Mouse (Mus musculus): ENCODE results near the gene Tex10. TPM values are rescaled to one million over a fixed set of nuclear protein-coding genes. Genes with fewer than 3 reads are reported as not detected.
A peak's percentile ranks its signal among the peaks of the same experiment; 100 is the strongest.

Tex10 gene
- 10 to 100 TPM; 15.2 to 19.3 TPM for total RNA-seq (2021)
- long read RNA-seq, experiment 1, transcript Tex10-201 (15 exons, 3,102 nt) = major isoform, 12 of 15 reads
- long read RNA-seq, experiment 1, partial matches to known transcripts = 0 of 15 reads
- long read RNA-seq, experiment 1, other reads (novel, unspliced or antisense) = 3 of 15 reads
- long read RNA-seq, experiment 2, transcript Tex10-201 (15 exons, 3,102 nt) = major isoform, 6 of 14 reads
- long read RNA-seq, experiment 2, partial matches to known transcripts = 0 of 14 reads
- long read RNA-seq, experiment 2, other reads (novel, unspliced or antisense) = 8 of 14 reads

GRCm38 (mm10) chr4:48472792-48473650 lies at the start of gene Tex10:
Gene Tex10 (minus strand): TSS chr4:48473459.
- peak; percentile 84 to 91 for DNase-seq (ENCODE audit: low spot score in 2 of 2)

- DNase-seq (ENCODE audit: low spot score in 2 of 2) = no peak
Observed at GRCm38 (mm10) chr4:48510861-48511260, 37.6 kb upstream of the Tex10 start.

- no peak for DNase-seq (ENCODE audit: low spot score in 2 of 2)
Observed at GRCm38 (mm10) chr4:48492510-48492909, 19.3 kb upstream of the Tex10 start.

GRCm38 (mm10) chr4:48491290-48491743 lies 18.1 kb upstream of the Tex10 start:
- DNase-seq (ENCODE audit: low spot score in 2 of 2) = no peak

- no peak for DNase-seq (ENCODE audit: low spot score in 2 of 2)
Observed at GRCm38 (mm10) chr4:48488916-48489315, 15.7 kb upstream of the Tex10 start.

GRCm38 (mm10) chr4:48481287-48481686 lies 8.0 kb upstream of the Tex10 start:
- no peak for DNase-seq (ENCODE audit: low spot score in 2 of 2)

- DNase-seq (ENCODE audit: low spot score in 2 of 2) = no peak
Observed at GRCm38 (mm10) chr4:48473651-48474011, 372 bp upstream of the Tex10 start.

- DNase-seq (ENCODE audit: low spot score in 2 of 2) = no peak
Observed at GRCm38 (mm10) chr4:48472052-48472791, 1.0 kb downstream of the Tex10 start.

- no peak for DNase-seq (ENCODE audit: low spot score in 2 of 2)
Observed at GRCm38 (mm10) chr4:48470977-48471376, 2.3 kb downstream of the Tex10 start.

GRCm38 (mm10) chr4:48461060-48461459 lies 12.2 kb downstream of the Tex10 start:
- no peak for DNase-seq (ENCODE audit: low spot score in 2 of 2)

- no peak for DNase-seq (ENCODE audit: low spot score in 2 of 2)
Observed at GRCm38 (mm10) chr4:48458436-48458835, 14.8 kb downstream of the Tex10 start.

- no peak for DNase-seq (ENCODE audit: low spot score in 2 of 2)
Observed at GRCm38 (mm10) chr4:48454106-48454773, 19.0 kb downstream of the Tex10 start.

GRCm38 (mm10) chr4:48428054-48428453 lies 45.2 kb downstream of the Tex10 start:
- no peak for DNase-seq (ENCODE audit: low spot score in 2 of 2)

- no peak for DNase-seq (ENCODE audit: low spot score in 2 of 2)
Observed at GRCm38 (mm10) chr4:48427413-48427812, 45.8 kb downstream of the Tex10 start.

- no peak for DNase-seq (ENCODE audit: low spot score in 2 of 2)
Observed at GRCm38 (mm10) chr4:48423738-48424137, 49.5 kb downstream of the Tex10 start.

- DNase-seq (ENCODE audit: low spot score in 2 of 2) = no peak
Observed at GRCm38 (mm10) chr4:48422633-48423032, 50.6 kb downstream of the Tex10 start.

- DNase-seq (ENCODE audit: low spot score in 2 of 2) = no peak
Observed at GRCm38 (mm10) chr4:48418831-48419468, 54.3 kb downstream of the Tex10 start.

- DNase-seq (ENCODE audit: low spot score in 2 of 2) = peak in 1 of 2 experiments; percentile 50
Observed at GRCm38 (mm10) chr4:48415838-48416335, 57.4 kb downstream of the Tex10 start.

GRCm38 (mm10) chr4:48413473-48413872 lies 59.8 kb downstream of the Tex10 start:
- DNase-seq (ENCODE audit: low spot score in 2 of 2) = no peak

GRCm38 (mm10) chr4:48407350-48408039 lies 65.8 kb downstream of the Tex10 start:
- DNase-seq (ENCODE audit: low spot score in 2 of 2) = peak; percentile 26 to 37

Measured in gastrocnemius, postnatal 4 days (tissue).